Mouse (Mus musculus) heart, adult 2 months (tissue): ENCODE results near the gene 9430015G10Rik.

Experiments
- CTCF ChIP-seq: fragments of 200-600 bp; IDR thresholded peaks from 2 replicates; pipeline ENCODE4 v1.8.1; 2022; ENCODE audit warnings: antibody characterized with exemption, mild to moderate bottlenecking, moderate library complexity
- POLR2A ChIP-seq: fragments of 200-500 bp; IDR thresholded peaks from 2 replicates; pipeline ENCODE4 v1.6.1; 2011; ENCODE audit warnings: mild to moderate bottlenecking, low read depth, low read length, control low read depth; ENCODE audit not compliant: insufficient read depth

GRCm38 (mm10) chr4:156085256-156085655 is 24.5 kb upstream of the 9430015G10Rik start:
- TF ChIP-seq CTCF (no peak), POLR2A (no peak)
